Mouse (Mus musculus) MEL (cell line): ENCODE measurements at regions not wholly inside any gene's neighbourhood (a gene's known extent, or its start where the extent isn't known, plus 50 kb on each side); places are given as distances from the start of the nearest gene placed in this dataset.

Experiments
- DNase-seq: peaks from one replicate; pipeline ENCODE4 v3.0.0; 2011; ENCODE audit warnings: low read depth, low spot score
- H3K27ac ChIP-seq: 2 replicates; pipeline ENCODE4 v1.5.1; 2012; ENCODE audit warnings: low read depth, mild to moderate bottlenecking, control low read depth, low read length, moderate library complexity; ENCODE audit not compliant: control insufficient read depth
- H3K27me3 ChIP-seq, 2 experiments: fragments of 150-350 bp in 1 of 2; sonication (generic) in 1 of 2; 2 replicates each; pipeline ENCODE4 v1.6.1; 2012; ENCODE audit warnings: low read length in 2 of 2, mild to moderate bottlenecking in 2 of 2, improper control_type of control experiment in 1 of 2, moderate library complexity in 1 of 2; ENCODE audit not compliant: insufficient read depth in 2 of 2, control insufficient read depth in 1 of 2
- H3K36me3 ChIP-seq, 2 experiments: 2 replicates each; pipeline ENCODE4 v1.6.1; 2012 to 2014; ENCODE audit warnings: low read length in 2 of 2, improper control_type of control experiment in 1 of 2, inconsistent platforms in 1 of 2, mild to moderate bottlenecking in 1 of 2; ENCODE audit not compliant: insufficient read depth in 2 of 2, control insufficient read depth in 1 of 2
- H3K4me1 ChIP-seq, 2 experiments: fragments of 150-350 bp in 1 of 2; sonication (generic) in 1 of 2; 2 replicates each; pipeline ENCODE4 v1.6.1; 2012; ENCODE audit warnings: low read length in 2 of 2, improper control_type of control experiment in 1 of 2, mild to moderate bottlenecking in 1 of 2; ENCODE audit not compliant: insufficient read depth in 2 of 2, control insufficient read depth in 1 of 2
- H3K4me3 ChIP-seq, 2 experiments: fragments of 150-350 bp in 1 of 2; sonication (generic) in 1 of 2; 2 replicates each; pipeline ENCODE4 v1.5.1; 2012; ENCODE audit warnings: low read depth in 2 of 2, low read length in 2 of 2, mild to moderate bottlenecking in 2 of 2, moderate library complexity in 2 of 2, control low read depth in 1 of 2, improper control_type of control experiment in 1 of 2; ENCODE audit not compliant: control insufficient read depth in 1 of 2, insufficient read depth in 1 of 2
- H3K79me2 ChIP-seq: 2 replicates; pipeline ENCODE4 v1.6.1; 2012; ENCODE audit warnings: mild to moderate bottlenecking, low read length, moderate library complexity; ENCODE audit not compliant: control insufficient read depth, poor library complexity, insufficient read depth
- H3K9ac ChIP-seq: 2 replicates; pipeline ENCODE4 v1.6.1; 2012; ENCODE audit warnings: low read depth, mild to moderate bottlenecking, control low read depth, low read length, moderate library complexity; ENCODE audit not compliant: control insufficient read depth, poor library complexity, severe bottlenecking
- H3K9me3 ChIP-seq: fragments of 150-350 bp; sonication (generic); replicated peaks from 2 replicates; pipeline ENCODE4 v1.6.1; 2012; ENCODE audit warnings: mild to moderate bottlenecking, low read length, improper control_type of control experiment, moderate library complexity; ENCODE audit not compliant: insufficient read depth
- ETS1 ChIP-seq: IDR thresholded peaks from 2 replicates; pipeline ENCODE4 v1.6.1; 2012; ENCODE audit warnings: low read depth, mild to moderate bottlenecking, inconsistent platforms, low read length, improper control_type of control experiment, moderate library complexity
- GATA1 ChIP-seq: IDR thresholded peaks from 2 replicates; pipeline ENCODE4 v1.6.1; 2011; ENCODE audit warnings: low read depth, low read length, improper control_type of control experiment
- HCFC1 ChIP-seq: IDR thresholded peaks from 2 replicates; pipeline ENCODE4 v1.6.1; 2012; ENCODE audit warnings: low read depth, mild to moderate bottlenecking, inconsistent platforms, low read length, improper control_type of control experiment, moderate library complexity
- JUND ChIP-seq: IDR thresholded peaks from 2 replicates; pipeline ENCODE4 v1.6.1; 2011; ENCODE audit warnings: low read depth, mild to moderate bottlenecking, improper control_type of control experiment, low read length
- KAT2A ChIP-seq: conservative IDR thresholded peaks from 2 replicates; pipeline ENCODE4 v1.6.1; 2012; ENCODE audit warnings: low read depth, low read length, improper control_type of control experiment, inconsistent platforms
- MEF2A ChIP-seq: IDR thresholded peaks from 2 replicates; pipeline ENCODE4 v1.6.1; 2014; ENCODE audit warnings: low read depth, mild to moderate bottlenecking, inconsistent platforms, low read length, improper control_type of control experiment; ENCODE audit not compliant: poor library complexity, insufficient replicate concordance, severe bottlenecking; ENCODE audit errors: extremely low read depth
- MXI1 ChIP-seq: IDR thresholded peaks from 2 replicates; pipeline ENCODE4 v1.6.1; 2011; ENCODE audit warnings: mild to moderate bottlenecking, low read depth, low read length, improper control_type of control experiment
- NELFE ChIP-seq: IDR thresholded peaks from 2 replicates; pipeline ENCODE4 v1.6.1; 2011; ENCODE audit warnings: low read depth, low read length, improper control_type of control experiment
- POLR2AphosphoS2 ChIP-seq: IDR thresholded peaks from 2 replicates; pipeline ENCODE4 v1.6.1; 2011; ENCODE audit warnings: low read length, improper control_type of control experiment
- RAD21 ChIP-seq: IDR thresholded peaks from 2 replicates; pipeline ENCODE4 v1.6.1; 2011; ENCODE audit warnings: mild to moderate bottlenecking, low read depth, low read length, improper control_type of control experiment
- RCOR1 ChIP-seq: IDR thresholded peaks from 2 replicates; pipeline ENCODE4 v1.6.1; 2012; ENCODE audit warnings: low read depth, mild to moderate bottlenecking, inconsistent platforms, low read length, improper control_type of control experiment
- SMC3 ChIP-seq: IDR thresholded peaks from 2 replicates; pipeline ENCODE4 v1.6.1; 2011; ENCODE audit warnings: low read depth, low read length, improper control_type of control experiment
- TAL1 ChIP-seq: IDR thresholded peaks from 2 replicates; pipeline ENCODE4 v1.6.1; 2012; ENCODE audit warnings: mild to moderate bottlenecking, inconsistent platforms, low read length, moderate library complexity, mixed read lengths
- TBP ChIP-seq: IDR thresholded peaks from 2 replicates; pipeline ENCODE4 v1.8.0; 2011; ENCODE audit warnings: low read depth, low read length, improper control_type of control experiment
- TCF12 ChIP-seq: IDR thresholded peaks from 2 replicates; pipeline ENCODE4 v1.6.1; 2014; ENCODE audit warnings: low read depth, mild to moderate bottlenecking, inconsistent platforms, low read length, improper control_type of control experiment, moderate library complexity
- UBTF ChIP-seq: IDR thresholded peaks from 2 replicates; pipeline ENCODE4 v1.6.1; 2012; ENCODE audit warnings: low read depth, mild to moderate bottlenecking, inconsistent platforms, low read length, improper control_type of control experiment, moderate library complexity, borderline replicate concordance; ENCODE audit not compliant: insufficient read depth
- USF1 ChIP-seq: IDR thresholded peaks from 2 replicates; pipeline ENCODE4 v1.6.1; 2014; ENCODE audit warnings: low read depth, mild to moderate bottlenecking, inconsistent platforms, low read length, improper control_type of control experiment, moderate library complexity
- USF2 ChIP-seq, 2 experiments: IDR thresholded peaks; 2 replicates each; pipeline ENCODE4 v1.6.1; 2011 to 2012; ENCODE audit warnings: improper control_type of control experiment in 2 of 2, low read length in 2 of 2, borderline replicate concordance in 1 of 2, inconsistent platforms in 1 of 2, low read depth in 1 of 2, mild to moderate bottlenecking in 1 of 2; ENCODE audit not compliant: insufficient read depth in 1 of 2

DNA sequence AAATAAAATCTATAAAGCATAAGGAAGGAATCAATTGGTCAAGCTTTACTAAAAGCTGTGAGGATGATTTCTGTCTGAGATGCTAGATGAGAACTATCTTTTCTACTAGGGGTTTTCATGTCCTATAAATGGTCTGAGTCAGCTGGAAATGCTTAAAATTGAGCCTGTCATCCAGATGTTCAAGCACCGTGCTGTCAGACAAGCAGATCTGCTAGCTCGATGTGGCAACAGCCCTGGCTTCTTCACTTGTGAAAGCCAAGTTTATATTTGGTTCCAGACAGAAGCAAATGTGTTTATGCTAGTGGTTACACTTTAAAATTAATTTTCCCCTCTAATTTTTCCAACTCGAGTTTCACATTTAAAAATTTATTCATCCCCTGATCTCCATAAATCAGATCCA, 311.7 kb downstream of the Actr3 start:
- Histone ChIP-seq H3K9me3 (no peaks in the 10 kb centered on the region), H3K27me3 (no peaks in the 10 kb centered on the region), H3K27ac (no peak overlapping the region), H3K36me3 (no peaks in the 10 kb centered on the region), H3K9ac (no peak overlapping the region), H3K4me3 (no peak overlapping the region), H3K79me2 (no peaks in the 10 kb centered on the region), H3K4me1 (no peaks in the 10 kb centered on the region)
- TF ChIP-seq TBP (no peak), NELFE (no peak), HCFC1 (no peak), ETS1 (no peak), TAL1 (no peak), SMC3 (no peak), USF1 (no peak), GATA1 (no peak)
- DNase-seq: no peak

DNA sequence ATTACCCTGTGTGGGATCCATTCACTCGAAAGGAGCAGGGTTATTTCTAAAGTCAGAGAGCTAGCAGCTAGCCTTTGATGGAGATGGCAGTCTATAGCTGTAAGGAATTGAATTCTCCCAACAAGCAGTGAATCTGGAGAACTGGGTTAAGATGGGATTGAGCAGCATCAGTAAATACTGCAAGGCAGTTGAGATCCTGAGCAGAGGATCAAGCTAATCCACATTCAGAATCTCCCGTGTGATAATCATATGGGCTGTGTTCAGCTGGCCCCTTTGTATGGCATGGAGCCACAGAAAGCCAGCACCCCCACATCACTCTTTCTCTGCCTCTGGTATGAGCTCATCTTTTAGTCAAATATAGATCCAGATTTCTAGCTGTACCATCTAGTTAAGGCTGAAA, 334.9 kb downstream of the Actr3 start:
- DNase-seq: no peak
- H3K27me3 ChIP-seq: no peaks in the 10 kb centered on the region
- no peaks in the 10 kb centered on the region for H3K4me1 ChIP-seq
- H3K9ac ChIP-seq: no peak overlapping the region
- no peak overlapping the region for H3K4me3 ChIP-seq
- H3K79me2 ChIP-seq: no peaks in the 10 kb centered on the region
- no peaks in the 10 kb centered on the region for H3K36me3 ChIP-seq
- TF ChIP-seq JUND (no peak), TCF12 (no peak), KAT2A (no peak), MXI1 (no peak), MEF2A (no peak)
- TF ChIP-seq, all 39 proteins: peak for 0
- Histone ChIP-seq H3K27ac (no peak overlapping the region), H3K9me3 (no peaks in the 10 kb centered on the region)

DNA sequence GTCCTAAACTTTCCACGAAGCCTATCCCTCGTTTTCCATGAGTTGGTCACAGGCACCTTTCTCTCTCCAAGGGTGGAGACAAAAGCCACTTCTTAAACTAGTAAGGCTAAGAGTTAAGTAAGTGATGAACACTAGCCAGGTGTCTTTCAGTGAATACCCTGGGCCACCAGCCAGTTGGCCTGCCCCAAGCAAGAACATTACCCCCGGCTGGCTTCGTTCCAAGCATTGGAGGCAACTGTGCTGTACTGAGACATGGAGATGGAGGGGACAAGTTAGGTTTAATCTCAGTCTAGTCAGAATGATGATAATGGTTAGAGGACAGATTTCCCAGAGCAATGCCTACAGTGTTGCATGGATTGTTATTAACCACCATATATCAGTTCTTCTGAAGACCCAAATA, 350.6 kb downstream of the Actr3 start:
- DNase-seq: no peak
- no peak overlapping the region for H3K9ac ChIP-seq
- no peak overlapping the region for H3K4me3 ChIP-seq
- no peaks in the 10 kb centered on the region for H3K36me3 ChIP-seq
- no peak overlapping the region for H3K27ac ChIP-seq
- TF ChIP-seq MXI1: no peak
- TF ChIP-seq UBTF: no peak
- TF ChIP-seq POLR2AphosphoS2: no peak
- TF ChIP-seq USF1: no peak
- TF ChIP-seq HCFC1: no peak
- no peak for TF ChIP-seq RCOR1
- no peak for TF ChIP-seq RAD21
- TF ChIP-seq MEF2A: no peak
- no peak for TF ChIP-seq USF2 (IDR thresholded peaks at IDR 0.05; ENCODE audit: borderline replicate concordance in 1 of 2, insufficient read depth in 1 of 2, low read depth in 1 of 2, low read length in 2 of 2)
- no peaks in the 10 kb centered on the region for H3K79me2 ChIP-seq
- no peaks in the 10 kb centered on the region for H3K27me3 ChIP-seq
- H3K4me1 ChIP-seq: no peaks in the 10 kb centered on the region
- H3K9me3 ChIP-seq: no peaks in the 10 kb centered on the region
